Mouse (Mus musculus) liver, embryonic 15.5 days (tissue): Measurements from ENCODE around the gene Arhgef28. TPM values are rescaled to one million over a fixed set of nuclear protein-coding genes. Genes with fewer than 3 reads are reported as not detected.

Experiments used
- ATAC-seq: fragments of 200-750 bp; cut with Nextera tagmentation; 2 replicates; pipeline ENCODE4 v1.8.0; 2017; ENCODE audit warnings: moderate number of reproducible peaks, mild to moderate bottlenecking, moderate library complexity; ENCODE audit not compliant: insufficient read depth
- H3K27ac ChIP-seq: fragments of 300-500 bp; sonication (generic); replicated peaks from 2 replicates; pipeline ENCODE4 v1.5.1; 2015; ENCODE audit warnings: mild to moderate bottlenecking, inconsistent platforms
- H3K27me3 ChIP-seq: fragments of 300-500 bp; sonication (generic); 2 replicates; pipeline ENCODE4 v1.6.1; 2015; ENCODE audit warnings: mild to moderate bottlenecking, inconsistent platforms
- H3K36me3 ChIP-seq: fragments of 300-500 bp; sonication (generic); replicated peaks from 2 replicates; pipeline ENCODE4 v1.6.1; 2015; ENCODE audit warnings: moderate library complexity, mild to moderate bottlenecking, inconsistent platforms
- H3K4me1 ChIP-seq: fragments of 300-500 bp; sonication (generic); replicated peaks from 2 replicates; pipeline ENCODE4 v1.6.1; 2015; ENCODE audit warnings: inconsistent platforms
- H3K4me2 ChIP-seq: fragments of 300-500 bp; sonication (generic); 2 replicates; pipeline ENCODE4 v1.6.1; 2015; ENCODE audit warnings: moderate library complexity, mild to moderate bottlenecking, inconsistent platforms
- H3K4me3 ChIP-seq: fragments of 300-500 bp; sonication (generic); replicated peaks from 2 replicates; pipeline ENCODE4 v1.5.1; 2015; ENCODE audit warnings: mild to moderate bottlenecking, inconsistent platforms
- H3K9ac ChIP-seq: fragments of 300-500 bp; sonication (generic); 2 replicates; pipeline ENCODE4 v1.6.1; 2015; ENCODE audit warnings: moderate library complexity, mild to moderate bottlenecking, inconsistent platforms
- H3K9me3 ChIP-seq: fragments of 300-500 bp; sonication (generic); replicated peaks from 2 replicates; pipeline ENCODE4 v1.6.1; 2016; ENCODE audit warnings: inconsistent platforms
- WGBS: fragments of 180-500 bp; shearing (Covaris S2); methylation state at CpG from one replicate; pipeline ENCODE4 v1.1.7; 2015; ENCODE audit warnings: mixed read lengths; ENCODE audit not compliant: insufficient replicate concordance; 5-methylcytosine and 5-hydroxymethylcytosine counted together
- polyA plus RNA-seq: library from polyadenylated mRNA; unstranded; fragments of >200 nt; fragmentation: Nextera tagmentation; extraction: Ambion mirVana; gene quantifications from 2 replicates; pipeline ENCODE4 v1.2.1, GENCODE M21; 2015

Arhgef28 gene
- polyA plus RNA-seq, 1 experiment from 2014 or later = 0.60 TPM

- H3K36me3 ChIP-seq = no peaks in the 10 kb centered on the region
- no peaks in the 10 kb centered on the region for H3K4me1 ChIP-seq
- H3K4me3 ChIP-seq = no peak overlapping the region
- no peak overlapping the region for H3K4me2 ChIP-seq
- no peak for ATAC-seq
- no peaks in the 10 kb centered on the region for H3K9me3 ChIP-seq
- no peak overlapping the region for H3K9ac ChIP-seq
- 34% methylated on average over 12 of the region's 12 CpGs for WGBS
- no peaks in the 10 kb centered on the region for H3K27me3 ChIP-seq
- H3K27ac ChIP-seq = no peak overlapping the region
Measured at GRCm38 (mm10) chr13:98222848-98223247, 16.6 kb upstream of the Arhgef28 start.

- H3K4me1 ChIP-seq = peaks cover 15% of the 10 kb centered on the region; the same call in 1 of the 2 replicates
- H3K9me3 ChIP-seq = no peaks in the 10 kb centered on the region
- WGBS = 68% methylated on average over 7 of the region's 7 CpGs
- no peak overlapping the region for H3K9ac ChIP-seq
- no peak overlapping the region for H3K4me2 ChIP-seq
- peaks cover 39% of the 10 kb centered on the region for H3K27me3 ChIP-seq
- H3K4me3 ChIP-seq = no peak overlapping the region
- no peak for ATAC-seq
- H3K36me3 ChIP-seq = no peaks in the 10 kb centered on the region
- no peak overlapping the region for H3K27ac ChIP-seq
Measured at GRCm38 (mm10) chr13:98210137-98210536, 3.9 kb upstream of the Arhgef28 start.

- Histone ChIP-seq H3K9me3 (no peaks in the 10 kb centered on the region), H3K4me1 (peaks cover 15% of the 10 kb centered on the region; the same call in 1 of the 2 replicates), H3K27ac (no peak overlapping the region), H3K27me3 (peaks cover 47% of the 10 kb centered on the region), H3K36me3 (no peaks in the 10 kb centered on the region), H3K9ac (no peak overlapping the region), H3K4me2 (no peak overlapping the region), H3K4me3 (no peak overlapping the region)
- no peak for ATAC-seq
- 39% methylated on average over 9 of the region's 9 CpGs for WGBS
Measured at GRCm38 (mm10) chr13:98208842-98209241, 2.6 kb upstream of the Arhgef28 start.

- peak overlapping the region; percentile 57 for H3K4me3 ChIP-seq
- no peak for ATAC-seq
- peaks cover 56% of the 10 kb centered on the region for H3K27me3 ChIP-seq
- no peak overlapping the region for H3K27ac ChIP-seq
- no peaks in the 10 kb centered on the region for H3K36me3 ChIP-seq
- no peaks in the 10 kb centered on the region for H3K9me3 ChIP-seq
- peak overlapping the region; percentile 37; the same call in 1 of the 2 replicates for H3K9ac ChIP-seq
- H3K4me2 ChIP-seq = peak overlapping the region; percentile 88
- WGBS = 3% methylated on average over 13 of the region's 13 CpGs
- peaks cover 15% of the 10 kb centered on the region; the same call in 1 of the 2 replicates for H3K4me1 ChIP-seq
Measured at GRCm38 (mm10) chr13:98206546-98206870, 269 bp upstream of the Arhgef28 start.

- Histone ChIP-seq H3K4me3 (no peak overlapping the region), H3K9me3 (no peaks in the 10 kb centered on the region), H3K4me2 (peak overlapping the region; percentile 88), H3K4me1 (peaks cover 15% of the 10 kb centered on the region; the same call in 1 of the 2 replicates), H3K27ac (no peak overlapping the region), H3K36me3 (no peaks in the 10 kb centered on the region), H3K27me3 (peaks cover 57% of the 10 kb centered on the region), H3K9ac (no peak overlapping the region)
- no peak for ATAC-seq
- 48% methylated on average over 8 of the region's 8 CpGs for WGBS
Measured at GRCm38 (mm10) chr13:98205111-98205510, 1.1 kb downstream of the Arhgef28 start.

GRCm38 (mm10) chr13:98204371-98204770 lies 1.9 kb downstream of the Arhgef28 start:
- H3K4me3 ChIP-seq = no peak overlapping the region
- no peak overlapping the region for H3K4me2 ChIP-seq
- peaks cover 15% of the 10 kb centered on the region; the same call in 1 of the 2 replicates for H3K4me1 ChIP-seq
- peaks cover 54% of the 10 kb centered on the region for H3K27me3 ChIP-seq
- H3K9ac ChIP-seq = no peak overlapping the region
- H3K27ac ChIP-seq = no peak overlapping the region
- no peak for ATAC-seq
- no peaks in the 10 kb centered on the region for H3K9me3 ChIP-seq
- no peaks in the 10 kb centered on the region for H3K36me3 ChIP-seq
- WGBS = 67% methylated on average over 8 of the region's 8 CpGs

GRCm38 (mm10) chr13:98201436-98201835 lies 4.8 kb downstream of the Arhgef28 start:
- no peaks in the 10 kb centered on the region for H3K36me3 ChIP-seq
- H3K9me3 ChIP-seq = no peaks in the 10 kb centered on the region
- ATAC-seq = no peak
- no peak overlapping the region for H3K9ac ChIP-seq
- WGBS = 45% methylated on average over 9 of the region's 9 CpGs
- H3K27me3 ChIP-seq = peaks cover 31% of the 10 kb centered on the region
- no peak overlapping the region for H3K4me2 ChIP-seq
- H3K4me1 ChIP-seq = peaks cover 11% of the 10 kb centered on the region; the same call in 1 of the 2 replicates
- H3K27ac ChIP-seq = no peak overlapping the region
- H3K4me3 ChIP-seq = no peak overlapping the region

GRCm38 (mm10) chr13:98192596-98192995 lies 13.6 kb downstream of the Arhgef28 start:
- WGBS = 56% methylated on average over 10 of the region's 10 CpGs
- H3K36me3 ChIP-seq = no peaks in the 10 kb centered on the region
- no peak overlapping the region for H3K27ac ChIP-seq
- H3K4me2 ChIP-seq = no peak overlapping the region
- H3K4me1 ChIP-seq = peaks cover 9% of the 10 kb centered on the region
- H3K27me3 ChIP-seq = no peaks in the 10 kb centered on the region
- ATAC-seq = no peak
- H3K4me3 ChIP-seq = no peak overlapping the region
- no peaks in the 10 kb centered on the region for H3K9me3 ChIP-seq
- no peak overlapping the region for H3K9ac ChIP-seq

GRCm38 (mm10) chr13:98188500-98188899 lies 17.7 kb downstream of the Arhgef28 start:
- ATAC-seq = peak; percentile 91
- peak overlapping the region; percentile 18; the same call in 1 of the 2 replicates for H3K4me2 ChIP-seq

GRCm38 (mm10) chr13:98187904-98188303 lies 18.3 kb downstream of the Arhgef28 start:
- H3K4me1 ChIP-seq = peaks cover 26% of the 10 kb centered on the region
- H3K36me3 ChIP-seq = no peaks in the 10 kb centered on the region
- no peaks in the 10 kb centered on the region for H3K27me3 ChIP-seq
- no peak overlapping the region for H3K4me3 ChIP-seq
- peak overlapping the region; percentile 18 for H3K4me2 ChIP-seq
- H3K9me3 ChIP-seq = no peaks in the 10 kb centered on the region
- H3K9ac ChIP-seq = no peak overlapping the region
- H3K27ac ChIP-seq = 0 out of 2 replicates have a peak overlapping the region, but pooled peaks have one; percentile 48
- 67% methylated on average over 1 of the region's 1 CpGs for WGBS
- ATAC-seq = peak; percentile 86

More at GRCm38 (mm10) chr13:98188500-98188899, 17.7 kb downstream of the Arhgef28 start:
- Histone ChIP-seq H3K4me3 (no peak overlapping the region), H3K9ac (no peak overlapping the region), H3K27ac (peak overlapping the region; percentile 48; the same call in 1 of the 2 replicates), H3K9me3 (no peaks in the 10 kb centered on the region), H3K27me3 (no peaks in the 10 kb centered on the region), H3K36me3 (no peaks in the 10 kb centered on the region), H3K4me1 (peaks cover 26% of the 10 kb centered on the region)
- WGBS = 39% methylated on average over 2 of the region's 2 CpGs

- no peaks in the 10 kb centered on the region for H3K9me3 ChIP-seq
- no peak overlapping the region for H3K9ac ChIP-seq
- H3K4me1 ChIP-seq = peaks cover 26% of the 10 kb centered on the region
- no peak for ATAC-seq
- H3K4me2 ChIP-seq = no peak overlapping the region
- WGBS = 72% methylated on average over 5 of the region's 5 CpGs
- H3K36me3 ChIP-seq = no peaks in the 10 kb centered on the region
- no peak overlapping the region for H3K27ac ChIP-seq
- H3K4me3 ChIP-seq = no peak overlapping the region
- H3K27me3 ChIP-seq = no peaks in the 10 kb centered on the region
Measured at GRCm38 (mm10) chr13:98186179-98186578, 20.1 kb downstream of the Arhgef28 start.

GRCm38 (mm10) chr13:98184632-98185031 lies 21.6 kb downstream of the Arhgef28 start:
- H3K27me3 ChIP-seq = no peaks in the 10 kb centered on the region
- peaks cover 26% of the 10 kb centered on the region for H3K4me1 ChIP-seq
- H3K36me3 ChIP-seq = no peaks in the 10 kb centered on the region
- H3K27ac ChIP-seq = no peak overlapping the region
- H3K9ac ChIP-seq = no peak overlapping the region
- ATAC-seq = no peak
- 28% methylated on average over 3 of the region's 3 CpGs for WGBS
- no peak overlapping the region for H3K4me2 ChIP-seq
- no peak overlapping the region for H3K4me3 ChIP-seq
- no peaks in the 10 kb centered on the region for H3K9me3 ChIP-seq
